Mouse (Mus musculus) cerebral cortex, adult 2 months (tissue): Measurements from ENCODE around the gene Ptf1a.

Experiments
- WGBS: fragments of 180-500 bp; shearing (Covaris S2); methylation state at CpG from one replicate; pipeline ENCODE4 v1.1.7; 2018; 5-methylcytosine and 5-hydroxymethylcytosine counted together

Gene Ptf1a

GRCm38 (mm10) chr2:19444931-19445831 lies at the start of gene Ptf1a:
Gene Ptf1a (plus strand): TSS chr2:19445663.
- whole genome bisulfite sequencing = 1% methylated on average over 53 of the region's 53 CpGs

- WGBS = 62% methylated on average over 5 of the region's 5 CpGs
Observed at GRCm38 (mm10) chr2:19405409-19405808, 40.1 kb upstream of the Ptf1a start.

GRCm38 (mm10) chr2:19406531-19406930 lies 38.9 kb upstream of the Ptf1a start:
- WGBS = 75% methylated on average over 3 of the region's 3 CpGs

- 15% methylated on average over 19 of the region's 19 CpGs for WGBS
Observed at GRCm38 (mm10) chr2:19414222-19414965, 31.1 kb upstream of the Ptf1a start.

GRCm38 (mm10) chr2:19415063-19415521 lies 30.4 kb upstream of the Ptf1a start:
- WGBS = 1% methylated on average over 6 of the region's 6 CpGs

- WGBS = 81% methylated on average over 6 of the region's 6 CpGs
Observed at GRCm38 (mm10) chr2:19416066-19416465, 29.4 kb upstream of the Ptf1a start.

GRCm38 (mm10) chr2:19419686-19420345 lies 25.6 kb upstream of the Ptf1a start:
- 86% methylated on average over 1 of the region's 1 CpGs for WGBS

GRCm38 (mm10) chr2:19423086-19423485 lies 22.4 kb upstream of the Ptf1a start:
- 62% methylated on average over 6 of the region's 6 CpGs for WGBS

GRCm38 (mm10) chr2:19429031-19429430 lies 16.4 kb upstream of the Ptf1a start:
- WGBS = 26% methylated on average over 10 of the region's 10 CpGs

- WGBS = 5% methylated on average over 31 of the region's 31 CpGs
Observed at GRCm38 (mm10) chr2:19429691-19430690, 15.5 kb upstream of the Ptf1a start.

GRCm38 (mm10) chr2:19430746-19431145 lies 14.7 kb upstream of the Ptf1a start:
- WGBS = 1% methylated on average over 33 of the region's 33 CpGs

- 4% methylated on average over 18 of the region's 18 CpGs for WGBS
Observed at GRCm38 (mm10) chr2:19431186-19431585, 14.3 kb upstream of the Ptf1a start.

- WGBS = 8% methylated on average over 41 of the region's 41 CpGs
Observed at GRCm38 (mm10) chr2:19431614-19432323, 13.7 kb upstream of the Ptf1a start.

GRCm38 (mm10) chr2:19444346-19444745 lies 1.1 kb upstream of the Ptf1a start:
- WGBS = 13% methylated on average over 9 of the region's 9 CpGs

GRCm38 (mm10) chr2:19445871-19446501 lies 523 bp downstream of the Ptf1a start:
- 2% methylated on average over 67 of the region's 67 CpGs for WGBS

- WGBS = 6% methylated on average over 7 of the region's 7 CpGs
Observed at GRCm38 (mm10) chr2:19446746-19447145, 1.3 kb downstream of the Ptf1a start.

GRCm38 (mm10) chr2:19448042-19448700 lies 2.7 kb downstream of the Ptf1a start:
- WGBS = 3% methylated on average over 31 of the region's 31 CpGs

GRCm38 (mm10) chr2:19449308-19449707 lies 3.8 kb downstream of the Ptf1a start:
- WGBS = 49% methylated on average over 4 of the region's 4 CpGs

GRCm38 (mm10) chr2:19452531-19453055 lies 7.1 kb downstream of the Ptf1a start:
- under 1% methylated on average over 19 of the region's 19 CpGs for WGBS
